Mouse (Mus musculus): ENCODE measurements at regions not wholly inside any gene's neighbourhood (a gene's known extent, or its start where the extent isn't known, plus 50 kb on each side); places are given as distances from the start of the nearest gene placed in this dataset.

- no peak for TF ChIP-seq EP300 (IDR thresholded peaks at IDR 0.05; ENCODE audit: insufficient read depth, low read depth, low read length)
- TF ChIP-seq POLR2A (IDR thresholded peaks at IDR 0.05; ENCODE audit: insufficient read depth, low read length) = no peak
Measured at GRCm38 (mm10) chr5:111805761-111806191, 72.1 kb downstream of the Gm26897 start.
